Mouse (Mus musculus): Measurements from ENCODE around the gene Olfr463.

The Olfr463 gene

DNA sequence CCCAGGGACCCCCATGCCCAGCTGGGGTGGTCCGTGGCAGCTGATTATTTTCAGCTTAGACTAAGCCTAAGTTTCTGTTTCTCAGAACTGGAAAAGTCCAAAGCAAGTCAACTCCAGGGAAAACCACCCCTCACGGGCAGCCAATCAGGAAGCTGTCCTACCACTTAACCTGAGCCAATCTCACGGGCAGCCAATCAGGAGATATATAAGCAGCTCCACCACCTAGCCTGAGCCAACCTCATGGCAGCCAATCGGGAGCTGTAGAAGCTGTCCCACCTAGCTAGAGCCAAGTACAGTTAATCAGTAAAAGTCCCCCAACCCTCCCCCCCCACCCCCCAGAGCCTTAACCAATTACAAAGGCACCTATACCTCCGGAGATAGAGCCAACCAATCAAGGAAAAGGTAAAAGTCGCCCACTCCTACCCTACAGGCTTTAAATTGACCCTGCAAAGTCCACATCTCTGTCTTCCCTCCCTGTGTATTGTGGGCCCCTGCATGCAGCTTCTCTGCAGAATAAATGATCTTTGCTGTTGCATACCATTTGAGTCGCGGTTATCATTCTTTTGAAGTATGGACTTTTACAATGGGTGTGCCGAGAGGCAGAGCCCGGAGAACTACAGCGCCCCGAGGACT, 50.1 kb downstream of the Olfr463 start:
- DNase-seq (ENCODE audit: low spot score): no peak

Measured in testis, postnatal 14 days (tissue).